ENCODE assay signal across 16 mouse cellular contexts in genomic region chr15:7217273-7217598, GRCm38 (mm10).
"Had no signal": no experiment of that assay in that cellular context is flagged by ENCODE, and none has a peak within 500 bp of the region (broad histone marks: within the 10 kb centered on the region; RNA-seq: fewer than 3 reads in every experiment).

No protein-coding gene starts in this region.

- H3K4me3 ChIP-seq: limb, embryonic 13.5 days; liver, embryonic 15.5 days; neural tube, embryonic 13.5 days; stomach, embryonic 15.5 days had no signal

- H3K27ac ChIP-seq: kidney, postnatal 0 days; limb, embryonic 13.5 days; liver, embryonic 15.5 days; macrophage; neural tube, embryonic 13.5 days; stomach, embryonic 15.5 days had no signal

- H3K4me1 ChIP-seq: liver, embryonic 15.5 days; neural tube, embryonic 13.5 days; stomach, embryonic 15.5 days had no signal

- H3K9me3 ChIP-seq: limb, embryonic 13.5 days; liver, embryonic 15.5 days; neural tube, embryonic 13.5 days; stomach, embryonic 15.5 days had no signal

- H3K36me3 ChIP-seq: limb, embryonic 13.5 days; liver, embryonic 15.5 days; neural tube, embryonic 13.5 days; stomach, embryonic 15.5 days had no signal

- H3K4me2 ChIP-seq: limb, embryonic 13.5 days; liver, embryonic 11.5 days; liver, embryonic 15.5 days; lung, embryonic 14.5 days; neural tube, embryonic 13.5 days; stomach, embryonic 15.5 days had no signal

- DNase-seq: kidney, adult 11 months; kidney, adult 9 months; kidney, postnatal 36 days; layer of hippocampus, adult 9-11 months; layer of hippocampus, postnatal 36 days; lung, postnatal 14 days; midbrain, embryonic 14.5 days; right cerebral cortex, postnatal 14 days had no signal

- H3K9ac ChIP-seq: limb, embryonic 13.5 days; liver, embryonic 15.5 days; lung, embryonic 14.5 days; neural tube, embryonic 13.5 days; stomach, embryonic 15.5 days had no signal

- H3K27me3 ChIP-seq: limb, embryonic 13.5 days; neural tube, embryonic 13.5 days; stomach, embryonic 15.5 days had no signal
